ENCODE assay signal across 8 mouse cellular contexts in the genomic region with DNA sequence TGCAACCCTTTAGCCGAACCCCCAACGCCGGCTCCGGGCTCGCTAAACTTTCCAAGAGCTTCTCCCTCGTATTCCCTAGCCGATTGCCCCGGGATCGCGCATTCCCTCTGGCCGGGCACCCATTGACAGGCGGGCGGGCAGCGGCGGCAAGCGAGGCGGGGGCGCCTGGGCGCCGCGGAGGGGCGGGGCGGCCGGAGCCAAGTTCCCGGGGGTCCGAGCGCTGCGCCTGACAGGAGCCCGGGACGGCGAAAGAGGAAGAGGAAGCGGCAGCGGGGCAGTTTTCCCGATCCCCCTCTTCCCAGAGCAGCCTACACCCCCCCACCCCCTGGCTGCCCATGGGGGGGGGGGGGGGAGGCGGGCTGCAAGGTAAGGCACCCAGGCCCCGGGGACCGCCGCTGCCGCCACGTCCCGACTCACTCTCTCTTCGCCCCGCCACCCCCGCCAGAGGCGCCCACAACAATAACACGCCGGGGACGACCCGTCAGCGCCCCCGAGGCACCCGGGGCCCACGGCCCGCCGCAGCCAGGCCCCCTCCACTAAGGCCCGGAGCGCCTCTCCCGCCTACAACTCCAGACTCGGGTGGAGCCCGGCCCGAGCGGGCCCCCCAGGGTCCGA. TPM values are rescaled to one million over a fixed set of nuclear protein-coding genes. Genes with fewer than 3 reads are reported as not detected.
DNase-seq lines count a peak whose midpoint lies in the region; ATAC-seq and TF ChIP-seq lines count a peak whose summit lies in the region.

No protein-coding gene starts in this region.

- whole genome bisulfite sequencing in embryonic facial prominence, embryonic 10.5 days, result under 1% methylated on average over 57 of the region's 63 CpGs
- under 1% methylated on average over 46 of the region's 63 CpGs for WGBS in heart, postnatal 0 days

- no peaks in the 10 kb centered on the region for H3K9me3 ChIP-seq in embryonic facial prominence, embryonic 10.5 days
- H3K9me3 ChIP-seq in heart, postnatal 0 days (replicated peaks; ENCODE audit: control insufficient read depth, low read length), result no peaks in the 10 kb centered on the region

- no peak for TF ChIP-seq CTCF in heart, postnatal 0 days (IDR thresholded peaks at IDR 0.05; ENCODE audit: low read depth)

- peak; percentile 16 for DNase-seq in 3T3-L1 (ENCODE audit: low read depth, low spot score)
- peak; percentile 48 for DNase-seq in NIH3T3 (ENCODE audit: low read depth)
- peak; percentile 71 for DNase-seq in embryonic facial prominence, embryonic 10.5 days (ENCODE audit: low spot score)
- DNase-seq in heart, postnatal 0 days (ENCODE audit: low spot score), result peak; percentile 43
- peak; percentile 63 to 75 for DNase-seq in kidney, postnatal 4 days
- DNase-seq in lung, postnatal 14 days, result peak; percentile 47
- DNase-seq in ovary, postnatal 36 days (ENCODE audit: low spot score), result peak; percentile 48
- DNase-seq in urinary bladder, adult 2 months (ENCODE audit: low spot score), result peak; percentile 39

- TF ChIP-seq EP300 in heart, postnatal 0 days (IDR thresholded peaks at IDR 0.05; ENCODE audit: low read depth), result 0 out of 2 replicates have a peak, but pooled peaks have one; percentile 19

- peak overlapping the region; percentile 96 for H3K27ac ChIP-seq in embryonic facial prominence, embryonic 10.5 days (replicated peaks)
- H3K27ac ChIP-seq in heart, postnatal 0 days (ENCODE audit: low read depth), result peak overlapping the region; percentile 98

- H3K4me1 ChIP-seq in embryonic facial prominence, embryonic 10.5 days, result peaks cover 23% of the 10 kb centered on the region
- H3K4me1 ChIP-seq in heart, postnatal 0 days (ENCODE audit: control insufficient read depth, insufficient read depth), result peaks cover 19% of the 10 kb centered on the region

- peak overlapping the region; percentile 98 for H3K4me3 ChIP-seq in embryonic facial prominence, embryonic 10.5 days
- H3K4me3 ChIP-seq in heart, postnatal 0 days (ENCODE audit: low read depth, low read length), result peak overlapping the region; percentile 100

- H3K27me3 ChIP-seq in embryonic facial prominence, embryonic 10.5 days (replicated peaks; ENCODE audit: low read depth, poor library complexity, severe bottlenecking), result 0 out of 2 replicates have a peak, but pooled peaks cover 5% of the 10 kb centered on the region
- no peaks in the 10 kb centered on the region for H3K27me3 ChIP-seq in heart, postnatal 0 days (ENCODE audit: control insufficient read depth, insufficient read depth, low read length)

- H3K4me2 ChIP-seq in heart, postnatal 0 days (ENCODE audit: low read depth, low read length), result peak overlapping the region; percentile 93

- H3K36me3 ChIP-seq in embryonic facial prominence, embryonic 10.5 days (replicated peaks), result no peaks in the 10 kb centered on the region
- no peaks in the 10 kb centered on the region for H3K36me3 ChIP-seq in heart, postnatal 0 days (replicated peaks; ENCODE audit: control insufficient read depth, insufficient read depth, low read length)

- H3K9ac ChIP-seq in heart, postnatal 0 days (replicated peaks; ENCODE audit: low read depth, low read length), result peak overlapping the region; percentile 97

- peak; percentile 68 for ATAC-seq in heart, postnatal 0 days (ENCODE audit: insufficient read depth, low read depth)

RNA-seq across cellular contexts. Expression of gene Pias1, which starts 7.5 kb away (rescaled TPM):
- polyA plus RNA-seq in embryonic facial prominence, embryonic 10.5 days (2016; fragmentation: Nextera tagmentation; extraction: Ambion mirVana), result 50.4 and 52.1 TPM in 2 replicates
- 13.2 and 20.5 TPM in 2 replicates for total RNA-seq in heart, postnatal 0 days (2014; rRNA removed; ENCODE audit: low replicate concordance)
- 25.1 and 26.5 TPM in 2 replicates for polyA plus RNA-seq in heart, postnatal 0 days (2015; fragmentation: Nextera tagmentation; extraction: Ambion mirVana)
- polyA plus RNA-seq in urinary bladder, adult 2 months (2012; rRNA removed), result 22.4 and 23.5 TPM in 2 replicates

Comparison
In these comparisons a context has a peak if more than half of its experiments do, and no peak if none do; other contexts are left out.
1. Peak in every context shown above with its lines: DNase-seq, ATAC-seq, H3K4me3 ChIP-seq and H3K27ac ChIP-seq.
2. DNase-seq: peak in every context shown above with its lines; median percentile 71 in embryonic facial prominence, embryonic 10.5 days; 69 in kidney, postnatal 4 days; 48 in NIH3T3; 48 in ovary, postnatal 36 days; 47 in lung, postnatal 14 days; 43 in heart, postnatal 0 days; 39 in urinary bladder, adult 2 months; 16 in 3T3-L1.